Mouse (Mus musculus): ENCODE data around the gene Sbno2.

Gene Sbno2

DNA sequence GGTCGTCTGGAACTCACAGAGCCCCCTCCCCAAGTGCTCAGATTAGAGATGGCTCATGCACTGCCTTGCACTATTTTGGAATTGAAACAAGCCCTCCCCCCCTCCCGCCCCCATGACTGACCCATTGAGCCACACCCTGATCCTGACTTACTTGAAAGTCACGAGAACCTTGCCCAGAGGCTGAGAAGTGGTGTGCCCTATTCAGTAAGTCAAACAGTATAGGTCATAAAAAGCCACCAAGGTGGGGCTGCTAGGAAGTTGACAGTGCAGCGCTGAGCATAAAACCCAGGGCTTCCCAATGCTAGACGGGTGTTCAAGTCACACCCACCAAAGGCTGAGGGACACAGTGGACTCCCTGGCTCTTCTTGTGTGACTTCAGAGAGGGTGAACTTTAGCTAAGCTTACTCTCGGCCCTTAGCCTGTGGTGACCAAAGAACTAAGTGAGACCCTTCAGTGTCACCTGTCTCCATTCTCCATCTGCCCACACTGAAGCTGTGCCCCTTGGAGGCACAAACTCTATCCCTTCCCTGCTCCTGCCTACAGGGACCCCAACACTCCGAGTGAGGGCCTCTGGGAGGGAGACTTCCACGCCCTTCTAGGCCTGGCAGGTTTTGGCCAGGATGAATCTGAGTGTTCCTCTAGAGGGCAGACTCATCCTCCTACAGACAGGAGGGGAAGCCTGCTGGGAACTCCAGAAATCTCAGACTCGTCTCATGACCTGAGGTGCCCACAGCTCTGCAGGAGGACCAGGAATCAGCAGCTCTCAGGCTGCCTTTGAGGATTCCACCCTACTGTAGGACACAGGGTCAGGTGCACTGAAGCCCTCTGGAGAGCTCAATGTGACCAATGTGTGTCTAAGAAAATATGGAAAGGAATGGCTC, 71.6 kb downstream of the Sbno2 start:
- peak; percentile 49 to 51 for DNase-seq

DNA sequence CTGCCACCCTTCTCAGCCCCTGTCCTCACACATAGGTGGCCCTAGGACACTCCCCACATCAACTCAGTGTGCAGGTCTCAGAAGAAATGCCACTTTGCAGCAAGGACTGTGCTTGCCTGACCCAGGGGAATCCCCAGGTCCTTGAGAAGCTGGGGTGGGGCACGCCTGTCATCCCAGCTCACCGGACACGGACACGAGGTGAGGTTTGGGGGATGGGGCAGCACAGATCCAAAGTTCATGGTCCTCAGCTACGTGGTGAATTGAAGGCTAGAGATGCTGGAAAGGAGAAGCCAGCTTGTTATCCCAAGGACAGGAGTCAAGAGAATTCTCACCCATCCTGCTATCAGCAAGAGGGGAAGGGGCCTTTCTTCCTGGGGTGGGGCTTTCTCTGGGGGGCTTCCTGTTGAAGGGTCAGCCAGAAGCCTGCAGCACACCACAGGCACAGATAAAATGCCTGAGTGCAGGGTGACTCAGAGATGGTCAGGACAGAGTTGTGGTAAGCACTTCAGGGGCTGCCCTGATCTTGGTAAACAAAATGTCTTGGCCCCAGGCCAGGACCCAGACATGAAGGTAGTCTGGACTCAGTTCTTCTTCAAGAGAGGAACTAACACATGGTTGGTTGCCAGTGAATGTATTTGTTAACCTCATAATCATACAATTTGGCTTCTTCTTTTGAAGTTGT, 72.4 kb downstream of the Sbno2 start:
- no peak for DNase-seq

DNA sequence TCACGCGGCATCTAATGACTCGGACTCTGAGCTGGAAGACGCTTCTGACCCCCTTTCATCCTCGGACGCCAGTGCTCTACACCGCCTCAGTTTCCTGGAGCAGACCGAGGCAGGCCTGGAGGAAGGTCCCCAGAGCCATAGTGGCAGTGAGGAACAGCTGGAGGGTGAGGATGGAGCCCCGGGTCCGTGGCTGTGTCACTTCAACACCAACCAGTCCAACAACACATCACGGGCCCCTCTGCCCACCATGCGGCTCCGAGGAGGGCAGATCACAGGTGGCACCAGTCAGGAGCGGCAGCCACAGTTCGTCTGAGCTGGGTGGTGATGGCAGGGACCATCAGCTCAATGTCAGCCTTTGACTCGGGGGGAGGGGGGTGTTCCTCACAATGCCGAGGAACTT, 74.6 kb downstream of the Sbno2 start:
- DNase-seq = no peak

DNA sequence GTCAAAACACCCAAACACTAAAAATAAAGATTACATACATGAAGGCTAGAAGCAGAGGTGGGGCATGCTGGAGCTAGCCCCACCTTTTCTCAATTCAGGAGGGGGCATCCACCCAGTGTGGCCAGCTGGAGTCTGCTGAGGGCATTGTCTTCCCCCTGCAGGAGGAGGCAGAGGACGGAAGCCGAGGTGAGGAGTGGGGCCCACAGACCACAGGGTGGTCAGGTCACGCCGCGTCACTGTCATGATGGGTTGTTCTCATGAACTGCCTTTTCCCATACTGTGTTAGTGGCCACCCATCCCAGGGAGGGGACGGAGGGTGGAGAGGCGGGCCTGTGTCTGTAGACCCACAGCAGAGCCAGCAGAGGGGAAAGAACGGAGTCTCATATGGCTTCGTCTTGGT, 75.2 kb downstream of the Sbno2 start:
- no peak for DNase-seq

DNA sequence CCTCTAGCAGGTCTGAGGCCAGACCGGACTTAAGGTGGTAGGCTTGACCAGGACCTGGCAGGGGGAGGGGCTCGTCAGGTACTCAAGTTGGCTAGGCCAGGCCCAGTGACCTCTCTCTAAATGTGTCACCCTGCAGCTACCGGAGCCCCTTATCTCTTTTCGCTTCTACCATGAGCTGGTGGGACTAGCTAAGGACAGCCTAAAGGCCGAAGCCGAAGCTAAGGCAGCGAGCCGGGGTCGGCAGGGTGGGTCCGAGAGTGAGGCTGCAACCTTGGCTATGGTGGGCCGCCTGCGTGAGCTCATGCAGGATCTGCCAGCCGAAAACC, 76.9 kb downstream of the Sbno2 start:
- no peak for DNase-seq

DNA sequence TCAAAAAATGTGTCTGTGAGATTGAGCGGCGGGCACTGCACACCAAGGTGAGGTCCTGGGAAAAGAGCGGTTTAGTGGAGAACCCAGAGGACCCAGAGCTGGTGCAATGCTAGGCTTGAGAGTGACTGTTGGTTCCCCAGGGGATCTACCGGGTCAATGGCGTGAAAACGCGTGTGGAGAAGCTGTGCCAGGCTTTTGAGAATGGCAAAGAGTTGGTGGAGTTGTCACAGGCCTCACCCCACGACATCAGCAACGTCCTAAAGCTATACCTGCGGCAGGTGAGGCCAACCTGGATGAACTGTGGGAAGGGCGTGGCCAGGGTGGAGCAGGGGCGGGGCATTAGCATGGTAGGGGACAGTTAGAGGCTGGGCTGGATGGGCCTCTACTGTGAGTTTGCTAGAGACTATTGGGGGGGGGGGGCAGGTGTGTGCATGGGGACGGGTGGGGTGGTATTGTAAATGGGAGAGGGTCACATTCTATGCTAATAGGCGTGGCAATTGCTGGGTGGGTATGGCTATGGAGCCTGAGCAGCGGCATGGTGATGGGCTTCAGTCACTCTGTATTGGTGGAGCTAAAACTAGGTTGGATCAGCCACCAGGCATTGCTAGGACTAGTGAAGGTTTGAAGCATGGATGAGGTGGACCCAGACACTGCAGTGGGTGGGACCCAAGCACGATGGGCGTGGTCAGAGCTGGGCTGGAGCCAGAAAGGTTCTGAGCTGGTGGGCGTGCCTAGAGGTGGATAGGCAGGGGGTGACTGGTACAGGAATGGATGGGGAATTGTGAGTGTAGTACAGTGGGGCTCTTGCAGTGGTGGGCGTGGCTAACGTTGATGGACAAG, 77.5 kb downstream of the Sbno2 start:
- no peak for DNase-seq

DNA sequence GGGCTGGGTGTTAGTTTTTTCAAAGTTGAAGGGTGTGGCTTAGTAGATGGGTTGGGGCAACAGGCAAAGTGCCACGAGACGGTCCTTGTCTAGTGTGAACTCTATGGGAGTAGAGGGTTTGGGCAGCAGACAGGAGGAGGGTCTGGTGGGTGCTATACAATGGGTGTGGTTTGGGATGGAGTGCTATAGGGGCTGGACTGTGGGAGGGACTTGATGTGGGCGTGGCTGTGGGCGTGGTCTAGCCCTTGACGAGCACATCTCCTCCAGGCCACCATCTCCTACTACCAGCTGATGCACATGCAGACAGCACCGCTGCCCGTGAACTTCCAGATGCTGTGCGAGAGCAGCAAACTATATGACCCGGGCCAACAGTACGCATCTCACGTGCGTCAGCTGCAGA, 79.5 kb downstream of the Sbno2 start:
- no peak for DNase-seq

DNA sequence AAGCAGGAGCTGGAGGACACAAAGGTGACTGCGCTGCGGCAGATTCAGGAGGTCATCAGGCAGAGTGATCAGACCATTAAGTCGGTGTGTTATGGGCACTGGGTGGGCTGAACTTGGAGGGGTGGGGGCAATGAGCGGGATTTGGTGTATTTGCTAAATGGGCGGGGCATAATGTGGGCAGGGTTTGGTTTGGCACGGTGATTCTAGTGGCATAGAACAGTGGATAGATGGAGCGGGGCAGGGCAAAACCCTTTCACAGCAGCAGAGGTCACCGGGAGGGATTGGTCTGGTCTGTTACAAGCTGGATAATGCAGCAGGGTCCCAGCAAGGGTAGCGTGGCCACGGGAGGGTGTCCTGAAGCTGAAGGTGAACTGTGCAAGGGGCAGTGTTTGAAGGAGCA, 79.9 kb downstream of the Sbno2 start:
- DNase-seq = no peak

DNA sequence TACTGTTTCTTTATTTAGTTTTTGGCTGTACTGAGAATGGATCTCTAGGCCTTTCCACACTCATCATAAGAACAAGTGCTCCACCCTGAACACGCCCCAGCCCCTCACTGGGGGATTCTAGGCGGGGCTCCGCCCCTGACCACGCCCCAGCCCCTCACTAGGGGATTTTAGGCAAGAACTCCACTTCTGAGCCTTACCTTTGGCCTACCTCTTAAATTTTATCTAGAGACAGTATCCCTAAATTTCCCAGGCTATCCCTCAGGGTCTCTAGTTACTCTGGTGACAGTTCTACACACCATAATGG, 80.4 kb downstream of the Sbno2 start:
- no peak for DNase-seq

DNA sequence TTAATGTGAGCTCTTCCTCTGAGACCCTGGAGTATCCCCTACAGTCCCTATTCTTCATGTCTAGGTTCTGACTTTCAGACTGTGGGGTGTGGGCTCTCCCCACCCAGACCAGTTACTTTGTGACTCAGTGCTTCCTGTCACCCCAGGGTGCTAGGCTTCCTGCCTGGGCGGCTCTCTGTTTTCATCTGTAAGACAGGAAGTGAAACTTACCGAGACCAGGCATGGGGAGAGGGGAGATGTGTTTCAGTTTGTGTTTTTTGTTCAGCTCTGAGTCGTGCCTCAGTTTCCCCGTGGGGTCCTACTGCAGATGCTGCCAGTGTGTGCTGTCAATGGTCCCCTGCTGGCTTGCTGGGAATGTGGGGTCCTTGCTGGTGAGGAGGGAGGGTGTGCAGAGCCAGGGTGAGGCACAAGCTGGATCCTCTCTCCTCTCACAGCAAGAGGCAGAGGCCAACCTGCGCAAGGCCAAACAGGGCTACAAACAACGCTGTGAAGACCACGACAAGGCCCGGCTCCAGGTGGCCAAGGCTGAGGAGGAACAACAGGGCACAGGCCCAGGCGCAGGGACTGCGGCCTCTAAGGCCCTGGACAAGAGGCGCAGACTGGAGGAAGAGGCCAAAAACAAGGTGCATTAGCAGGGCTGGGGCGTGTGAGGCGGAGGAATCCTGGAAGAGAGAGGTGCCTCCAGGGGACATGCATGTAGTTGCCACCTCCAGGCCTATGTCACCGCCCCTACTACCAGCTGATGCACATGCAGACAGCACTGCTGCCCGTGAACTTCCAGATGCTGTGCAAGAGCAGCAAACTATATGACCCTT, 80.9 kb downstream of the Sbno2 start:
- DNase-seq = no peak

DNA sequence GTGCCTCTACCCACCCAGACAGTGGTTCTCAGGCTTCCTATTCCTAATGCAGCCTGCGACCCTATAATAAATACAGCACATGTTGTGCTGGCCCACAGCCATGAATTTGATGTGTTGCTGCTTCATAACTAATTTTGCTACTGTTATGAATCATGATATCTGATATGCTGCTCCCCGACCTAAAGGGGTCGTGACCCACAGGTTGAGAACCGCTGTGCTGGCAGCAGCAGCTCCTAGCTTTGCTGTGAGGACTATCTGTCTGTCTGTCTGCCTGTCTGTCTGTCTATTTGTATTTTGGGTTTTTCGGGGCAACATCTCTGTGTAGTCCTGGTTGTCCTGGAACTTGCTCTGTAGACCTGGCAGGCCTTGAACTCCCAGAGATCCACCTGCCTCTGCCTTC, 81.6 kb downstream of the Sbno2 start:
- no peak for DNase-seq

DNA sequence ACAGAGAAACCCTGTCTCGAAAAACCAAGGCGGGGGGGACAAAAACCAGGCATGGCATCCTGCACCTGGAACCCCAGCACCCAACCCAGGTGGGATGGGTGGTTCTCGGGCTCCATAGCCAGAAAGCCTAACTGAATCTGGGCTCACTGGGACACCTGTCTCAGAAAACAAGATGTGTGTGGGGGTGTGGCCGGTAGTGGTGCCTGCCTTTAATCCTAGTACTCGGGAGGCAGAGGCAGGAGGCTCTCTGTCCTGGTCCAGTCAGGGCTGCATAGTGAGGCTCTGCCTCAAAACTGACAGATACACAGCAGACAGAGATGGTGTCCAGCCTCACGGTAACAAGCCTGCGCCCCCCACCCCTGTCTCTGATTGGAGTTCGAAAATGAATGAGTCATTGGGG, 82.6 kb downstream of the Sbno2 start:
- DNase-seq = no peak

DNA sequence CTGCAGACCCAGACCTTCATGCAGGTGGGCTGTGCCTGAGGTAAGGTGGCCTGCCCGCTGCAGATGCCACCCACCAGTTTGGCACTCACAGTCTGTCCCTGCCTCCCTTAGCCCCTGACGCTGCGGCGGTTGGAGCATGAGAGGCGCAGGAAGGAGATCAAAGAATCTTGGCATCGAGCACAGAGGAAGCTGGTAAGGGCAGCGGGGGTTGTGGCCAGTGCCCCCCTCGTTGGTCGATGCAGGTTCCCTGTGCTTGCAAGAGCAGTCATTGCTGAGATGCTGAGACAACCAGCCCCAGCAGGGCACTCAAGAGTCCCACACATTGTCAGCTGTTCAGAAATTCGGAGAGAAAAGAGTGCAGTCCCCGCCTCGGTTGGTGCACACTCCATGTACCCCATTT, 83.2 kb downstream of the Sbno2 start:
- no peak for DNase-seq

DNA sequence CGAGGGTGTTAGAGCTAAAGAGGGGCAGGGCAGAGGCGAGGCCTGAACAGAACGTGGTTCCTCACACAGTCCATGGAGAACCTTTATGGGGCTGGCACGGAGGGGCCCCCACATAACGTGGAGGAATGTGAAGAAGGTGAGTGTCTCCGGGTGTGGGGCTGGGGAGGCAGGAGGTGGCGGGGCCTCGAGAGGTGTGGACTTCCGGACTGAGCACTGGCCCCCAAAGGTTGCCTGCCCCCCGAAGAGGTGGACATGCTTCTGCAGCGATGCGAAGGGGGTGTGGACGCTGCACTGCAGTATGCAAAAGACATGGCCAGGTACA, 84.1 kb downstream of the Sbno2 start:
- DNase-seq = no peak

DNA sequence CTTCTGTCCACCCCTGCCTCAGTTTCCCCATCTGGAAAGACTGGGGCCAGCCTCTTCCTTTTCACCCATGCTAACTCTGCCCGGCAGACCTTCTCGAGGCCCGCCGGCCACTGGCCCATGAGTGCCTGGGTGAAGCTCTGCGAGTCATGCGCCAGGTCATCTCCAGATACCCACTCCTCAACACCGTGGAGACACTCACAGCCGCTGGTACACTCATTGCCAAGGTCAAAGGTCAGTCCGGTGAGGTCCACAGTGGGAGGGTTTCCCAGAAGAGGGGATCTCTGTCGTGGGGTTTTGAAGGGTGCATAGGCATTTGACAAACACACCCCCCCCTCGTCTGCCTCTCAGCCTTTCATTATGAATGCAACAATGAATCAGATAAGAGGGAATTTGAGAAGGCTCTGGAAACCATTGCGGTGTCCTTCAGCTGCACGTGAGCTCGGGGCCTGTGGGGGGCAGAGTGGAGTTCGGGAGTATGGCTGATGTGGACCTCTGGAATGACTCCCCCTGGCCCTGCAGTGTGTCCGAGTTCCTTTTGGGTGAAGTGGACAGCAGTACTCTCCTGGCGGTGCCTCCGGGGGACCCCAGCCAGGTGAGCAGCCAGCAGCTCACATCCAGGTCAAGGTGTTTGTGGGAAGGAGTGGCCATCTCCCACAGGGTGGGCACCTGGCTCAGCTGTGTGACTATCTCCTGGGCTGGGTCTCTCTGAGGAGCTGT, 84.6 kb downstream of the Sbno2 start:
- no peak for DNase-seq

DNA sequence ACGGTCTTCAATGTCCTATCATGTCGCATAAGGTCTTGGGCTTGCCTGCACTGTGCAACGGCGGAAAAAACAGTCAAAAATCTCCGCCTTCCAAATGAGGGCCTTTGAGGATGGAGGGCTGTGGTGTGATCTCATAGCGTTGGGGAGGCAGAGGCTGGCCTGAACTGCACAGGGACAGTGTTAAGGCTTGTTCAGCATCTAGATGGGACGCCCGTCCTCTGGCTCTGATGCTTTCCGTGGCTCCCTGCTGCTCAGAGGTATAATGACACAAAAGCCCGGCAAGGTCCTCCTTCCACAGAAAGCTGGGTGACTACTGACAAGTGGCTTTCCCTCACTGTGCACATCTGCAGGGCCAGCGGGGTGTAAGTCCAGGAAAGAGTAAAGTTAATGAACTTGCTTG, 85.2 kb downstream of the Sbno2 start:
- DNase-seq = no peak

DNA sequence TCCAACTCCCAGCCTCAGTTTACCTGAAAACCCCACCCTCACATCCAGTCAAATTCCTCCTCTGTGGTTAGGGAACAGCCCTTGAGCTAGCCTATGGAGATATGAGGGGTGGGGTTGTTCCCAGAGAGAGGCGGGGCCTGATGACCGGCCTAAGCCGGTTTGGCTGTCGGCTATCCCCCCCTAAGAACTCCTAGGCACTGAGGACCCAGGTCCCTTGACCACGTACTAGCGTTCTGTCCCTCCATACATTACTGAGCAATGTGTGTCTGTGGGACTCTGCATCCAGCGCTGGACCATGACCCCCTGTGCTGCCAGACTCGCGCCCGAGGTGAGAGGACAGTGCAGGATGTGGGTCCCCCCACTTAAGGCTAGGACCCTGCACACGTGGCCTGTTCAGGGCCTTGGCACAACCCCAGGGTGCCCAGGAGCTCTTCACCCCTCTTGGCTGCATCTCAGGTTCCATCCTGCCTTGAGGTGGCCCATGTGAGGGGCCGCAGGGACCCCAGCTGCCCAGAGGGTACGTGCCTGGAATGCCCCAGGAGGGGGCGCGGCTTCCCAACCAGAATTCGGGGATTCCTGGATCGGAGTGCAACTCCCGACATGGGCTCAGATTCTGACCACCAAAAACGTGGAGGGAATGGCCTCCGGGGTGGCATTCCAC, 85.8 kb downstream of the Sbno2 start:
- no peak for DNase-seq

DNA sequence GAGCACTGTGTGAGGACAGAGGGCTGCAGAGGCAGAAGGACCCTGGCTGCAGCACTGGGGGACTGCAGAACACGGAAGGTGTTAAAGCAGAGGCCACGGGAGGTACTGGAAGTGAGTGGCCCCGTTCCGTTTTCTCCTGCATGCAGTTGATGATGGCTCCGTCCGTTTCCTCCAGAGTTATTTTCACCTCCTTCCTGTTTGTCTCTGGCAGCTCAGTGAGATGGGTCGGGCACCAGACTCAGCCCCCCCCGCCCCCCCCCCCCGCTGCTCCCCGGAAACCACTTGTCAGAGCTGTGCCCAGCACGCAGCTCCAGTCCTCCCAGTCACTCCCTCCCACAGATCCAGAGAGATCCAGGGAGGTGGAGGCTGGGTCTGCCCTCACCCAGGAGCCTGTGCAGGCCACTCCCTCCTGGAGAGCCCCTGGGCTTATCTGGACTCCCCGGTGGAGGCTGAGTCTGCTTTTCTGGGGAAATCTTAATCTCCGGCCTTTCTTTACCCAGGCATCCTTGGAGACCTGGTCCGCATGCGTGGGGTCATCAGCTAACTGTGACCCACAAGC, 86.6 kb downstream of the Sbno2 start:
- no peak for DNase-seq

DNA sequence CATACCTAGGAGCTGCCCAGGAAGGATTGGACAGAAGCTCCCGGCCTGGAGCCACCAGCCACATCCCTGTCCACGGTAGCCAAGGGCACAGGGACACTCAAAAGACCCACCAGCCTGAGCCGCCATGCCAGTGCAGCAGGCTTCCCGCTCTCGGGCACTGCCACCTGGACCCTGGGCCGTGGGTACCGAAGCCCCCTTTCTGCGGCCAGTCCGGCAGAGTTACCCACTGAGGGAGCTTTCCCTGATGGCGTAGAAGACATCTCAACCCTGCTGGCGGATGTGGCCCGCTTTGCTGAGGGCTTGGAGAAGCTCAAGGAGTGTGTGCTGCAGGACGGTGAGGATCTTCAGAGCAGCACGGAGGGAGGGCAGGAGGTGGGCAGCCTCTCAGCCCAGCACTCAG, 87.6 kb downstream of the Sbno2 start:
- no peak for DNase-seq

DNA sequence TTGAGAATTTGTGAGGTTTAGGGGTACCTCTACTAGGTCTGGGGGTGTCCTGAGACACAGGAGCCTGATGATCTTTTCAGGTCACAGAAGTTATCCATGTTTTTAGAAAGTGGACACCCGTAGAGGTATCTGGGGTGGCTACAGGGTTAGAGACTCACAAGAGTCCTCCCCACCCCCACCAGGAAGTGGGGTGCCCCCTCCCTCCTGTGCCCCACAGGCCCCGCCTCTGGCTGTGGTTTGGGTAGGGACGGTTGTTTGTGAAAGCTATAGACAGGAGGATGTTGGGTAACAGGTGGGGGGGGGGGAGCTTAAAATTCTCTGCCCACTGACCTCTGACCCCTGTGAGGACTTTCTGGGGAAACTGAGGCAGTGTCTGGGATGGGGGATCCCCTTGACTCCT, 88.0 kb downstream of the Sbno2 start:
- no peak for DNase-seq

DNA sequence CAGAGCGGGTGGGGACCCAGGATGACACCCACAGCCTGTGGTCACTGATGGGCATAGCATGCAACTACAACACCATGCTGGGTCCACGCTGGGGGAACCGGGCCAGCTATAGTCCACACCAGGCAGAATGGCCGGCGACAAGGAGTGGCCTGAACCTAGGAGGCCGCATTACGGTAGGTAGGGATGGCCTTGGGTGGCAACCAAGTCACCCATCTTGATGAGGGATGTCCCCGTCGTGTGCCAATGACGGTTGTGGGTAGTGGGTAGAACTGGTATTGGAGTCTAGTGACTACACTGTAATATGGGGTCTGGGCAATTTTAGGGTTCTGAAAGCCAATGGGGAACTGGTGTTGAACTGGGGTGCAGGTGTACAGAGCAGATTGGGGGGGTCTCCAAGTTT, 88.4 kb downstream of the Sbno2 start:
- DNase-seq = no peak

DNA sequence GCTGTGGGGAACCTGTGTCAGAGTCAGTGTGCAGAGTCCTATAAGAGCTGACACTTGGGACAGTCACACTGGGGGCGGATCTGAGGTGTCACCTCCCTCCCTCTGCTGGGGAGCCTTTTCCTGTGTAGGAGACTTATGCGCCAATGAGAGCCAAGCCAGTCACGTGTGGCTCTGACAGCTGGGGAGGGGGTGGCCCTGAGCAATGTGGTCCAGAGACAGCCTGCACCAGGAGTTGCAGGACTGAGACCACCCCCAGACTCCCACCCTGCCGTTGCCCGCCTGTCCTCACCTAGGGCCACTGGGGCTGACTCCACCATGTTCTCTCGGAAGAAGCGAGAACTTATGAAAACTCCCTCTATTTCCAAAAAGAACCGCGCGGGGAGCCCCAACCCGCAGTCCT, 88.9 kb downstream of the Sbno2 start, which contains the start of gene Arhgap45:
TSS of gene Arhgap45 (plus strand) at position 143 of the 400 bp plus-strand sequence.
- no peak for DNase-seq
